Mouse (Mus musculus): ENCODE data around the gene Nicn1. TPM values are rescaled to one million over a fixed set of nuclear protein-coding genes. Genes with fewer than 3 reads are reported as not detected.

Gene Nicn1
- polyA plus RNA-seq, 1 experiment from 2014 or later: 61.2 TPM

DNA sequence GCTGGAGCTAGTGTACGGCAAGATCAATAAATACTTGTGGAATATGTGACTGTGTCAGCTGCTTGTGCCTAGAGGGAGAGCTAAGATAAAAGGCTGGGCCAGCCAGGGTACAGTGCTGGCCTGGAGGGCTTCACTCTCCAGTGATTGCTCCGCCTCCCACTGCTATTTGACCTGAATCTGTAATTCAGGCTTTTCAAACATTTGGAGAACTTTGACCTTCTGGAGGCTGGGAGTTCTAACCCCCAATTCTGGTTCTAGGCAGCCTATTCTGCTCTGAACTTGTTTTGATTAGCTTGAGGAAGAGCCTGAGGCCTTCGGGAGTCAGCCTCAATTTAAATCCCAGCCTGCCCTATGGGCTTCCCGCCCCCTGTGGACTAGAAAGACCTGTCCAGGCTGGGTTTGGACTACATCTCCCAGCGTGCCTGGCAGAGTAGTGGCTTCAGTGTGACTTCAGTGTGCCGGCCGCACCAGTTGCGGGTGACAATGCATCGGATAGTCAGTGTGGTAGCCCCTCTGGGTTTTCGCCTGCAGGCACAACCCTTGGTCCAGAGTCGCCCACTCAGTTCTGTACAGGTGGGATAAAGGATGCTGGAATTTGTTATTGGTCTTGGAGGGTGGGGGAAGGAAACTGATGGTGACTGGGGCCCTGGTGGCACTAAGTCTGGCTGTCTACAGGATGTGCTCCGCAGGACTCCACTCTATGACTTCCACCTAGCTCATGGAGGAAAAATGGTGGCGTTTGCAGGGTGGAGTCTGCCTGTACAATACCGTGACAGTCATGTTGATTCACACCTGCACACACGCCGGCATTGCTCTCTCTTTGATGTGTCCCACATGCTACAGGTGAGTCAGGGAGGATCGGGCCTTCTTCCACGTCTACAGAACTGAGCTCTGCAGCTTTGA lies 6.5 kb downstream of the Nicn1 start, which contains the start of gene Amt:
Gene Amt, plus strand, starts transcription at position 401 of the 903 bp plus-strand sequence.
- peak; percentile 88 for ATAC-seq (ENCODE audit: low FRiP score)
- no peaks in the 10 kb centered on the region for H3K9me3 ChIP-seq (ENCODE audit: control insufficient read depth, low read length)
- H3K9ac ChIP-seq (ENCODE audit: low read length): peak within 1 kb of the TSS; percentile 66
- WGBS: 17% methylated on average over 18 of the region's 18 CpGs
- DNase-seq (ENCODE audit: low spot score, missing footprints): peak; percentile 94
- peaks cover 18% of the 10 kb centered on the region for H3K4me1 ChIP-seq (ENCODE audit: control insufficient read depth, insufficient read depth, low read length)
- peak within 1 kb of the TSS; percentile 66 for H3K27ac ChIP-seq (ENCODE audit: low read depth, low read length)
- peak within 1 kb of the TSS; percentile 57 for H3K4me2 ChIP-seq
- H3K27me3 ChIP-seq (ENCODE audit: control insufficient read depth, insufficient read depth, low read length): no peaks in the 10 kb centered on the region
- peak within 1 kb of the TSS; percentile 34 for H3K4me3 ChIP-seq (ENCODE audit: low read depth, low read length)
- peaks cover 5% of the 10 kb centered on the region; the same call in 1 of the 2 replicates for H3K36me3 ChIP-seq (ENCODE audit: control insufficient read depth, insufficient read depth, low read length)

DNA sequence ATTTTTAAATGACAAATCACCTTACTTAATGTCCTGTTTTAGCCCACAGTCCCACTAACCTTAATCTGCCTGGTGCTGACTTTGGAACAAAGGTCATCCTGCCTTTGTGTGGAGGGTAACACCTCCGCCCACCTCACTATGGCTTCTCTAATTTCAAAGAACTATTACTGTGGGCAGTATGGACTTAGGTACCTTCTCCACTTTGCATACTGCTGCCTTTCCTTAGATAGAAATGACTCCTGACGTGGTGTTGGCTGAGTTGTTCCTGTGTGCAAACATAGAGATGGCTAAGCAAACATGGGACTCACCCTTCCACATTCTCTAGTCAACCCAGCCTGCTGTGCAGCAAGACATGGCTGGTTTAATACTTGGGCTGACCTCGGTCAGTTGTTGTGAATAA lies 11.6 kb downstream of the Nicn1 start:
- Histone ChIP-seq H3K4me1 (ENCODE audit: control insufficient read depth, insufficient read depth, low read length) (peaks cover 12% of the 10 kb centered on the region), H3K4me2 (no peak overlapping the region), H3K9me3 (ENCODE audit: control insufficient read depth, low read length) (no peaks in the 10 kb centered on the region), H3K27ac (ENCODE audit: low read depth, low read length) (no peak overlapping the region), H3K4me3 (ENCODE audit: low read depth, low read length) (no peak overlapping the region), H3K27me3 (ENCODE audit: control insufficient read depth, insufficient read depth, low read length) (no peaks in the 10 kb centered on the region), H3K9ac (ENCODE audit: low read length) (no peak overlapping the region), H3K36me3 (ENCODE audit: control insufficient read depth, insufficient read depth, low read length) (peaks cover 8% of the 10 kb centered on the region)
- ATAC-seq (ENCODE audit: low FRiP score) (no peak), DNase-seq (ENCODE audit: low spot score, missing footprints) (no peak)
- WGBS: 78% methylated on average over 3 of the region's 3 CpGs

DNA sequence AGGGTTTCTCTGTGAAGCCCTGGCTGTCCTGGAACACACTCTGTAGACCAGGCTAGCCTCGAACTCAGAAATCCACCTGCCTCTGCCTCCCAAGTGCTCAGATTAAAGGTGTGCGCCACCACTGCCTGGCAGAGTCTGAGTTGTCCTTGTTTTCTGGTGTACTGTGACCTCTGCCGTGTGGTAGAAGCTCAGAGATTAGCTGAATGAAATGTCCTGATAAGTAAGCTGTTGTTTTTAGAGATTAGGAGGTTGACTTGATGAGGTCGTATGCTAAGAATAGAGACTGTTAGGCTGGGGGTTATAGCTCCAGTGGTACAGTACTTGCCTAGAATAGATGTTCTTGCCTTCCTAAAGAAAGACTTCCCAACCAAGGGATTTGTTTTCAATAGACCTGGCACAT lies 14.5 kb downstream of the Nicn1 start:
- Histone ChIP-seq H3K9me3 (ENCODE audit: control insufficient read depth, low read length) (no peaks in the 10 kb centered on the region), H3K27me3 (ENCODE audit: control insufficient read depth, insufficient read depth, low read length) (no peaks in the 10 kb centered on the region), H3K4me2 (peak overlapping the region; percentile 89), H3K36me3 (ENCODE audit: control insufficient read depth, insufficient read depth, low read length) (peaks cover 8% of the 10 kb centered on the region), H3K4me3 (ENCODE audit: low read depth, low read length) (peak overlapping the region; percentile 91), H3K27ac (ENCODE audit: low read depth, low read length) (no peak overlapping the region), H3K4me1 (ENCODE audit: control insufficient read depth, insufficient read depth, low read length) (peaks cover 20% of the 10 kb centered on the region), H3K9ac (ENCODE audit: low read length) (peak overlapping the region; percentile 81; the same call in 1 of the 2 replicates)
- ATAC-seq (ENCODE audit: low FRiP score) (no peak), DNase-seq (ENCODE audit: low spot score, missing footprints) (no peak)
- WGBS: 86% methylated on average over 4 of the region's 4 CpGs

GRCm38 (mm10) chr9:108305170-108305569 lies 14.9 kb downstream of the Nicn1 start:
- Histone ChIP-seq H3K4me2 (peak overlapping the region; percentile 89), H3K4me3 (ENCODE audit: low read depth, low read length) (peak overlapping the region; percentile 91), H3K36me3 (ENCODE audit: control insufficient read depth, insufficient read depth, low read length) (peaks cover 8% of the 10 kb centered on the region), H3K27me3 (ENCODE audit: control insufficient read depth, insufficient read depth, low read length) (no peaks in the 10 kb centered on the region), H3K9me3 (ENCODE audit: control insufficient read depth, low read length) (no peaks in the 10 kb centered on the region), H3K27ac (ENCODE audit: low read depth, low read length) (peak overlapping the region; percentile 99), H3K4me1 (ENCODE audit: control insufficient read depth, insufficient read depth, low read length) (peaks cover 20% of the 10 kb centered on the region), H3K9ac (ENCODE audit: low read length) (peak overlapping the region; percentile 81)
- ATAC-seq (ENCODE audit: low FRiP score) (peak; percentile 2; the same call in 1 of the 2 replicates), DNase-seq (ENCODE audit: low spot score, missing footprints) (no peak)
- 7% methylated on average over 1 of the region's 1 CpGs for WGBS

DNA sequence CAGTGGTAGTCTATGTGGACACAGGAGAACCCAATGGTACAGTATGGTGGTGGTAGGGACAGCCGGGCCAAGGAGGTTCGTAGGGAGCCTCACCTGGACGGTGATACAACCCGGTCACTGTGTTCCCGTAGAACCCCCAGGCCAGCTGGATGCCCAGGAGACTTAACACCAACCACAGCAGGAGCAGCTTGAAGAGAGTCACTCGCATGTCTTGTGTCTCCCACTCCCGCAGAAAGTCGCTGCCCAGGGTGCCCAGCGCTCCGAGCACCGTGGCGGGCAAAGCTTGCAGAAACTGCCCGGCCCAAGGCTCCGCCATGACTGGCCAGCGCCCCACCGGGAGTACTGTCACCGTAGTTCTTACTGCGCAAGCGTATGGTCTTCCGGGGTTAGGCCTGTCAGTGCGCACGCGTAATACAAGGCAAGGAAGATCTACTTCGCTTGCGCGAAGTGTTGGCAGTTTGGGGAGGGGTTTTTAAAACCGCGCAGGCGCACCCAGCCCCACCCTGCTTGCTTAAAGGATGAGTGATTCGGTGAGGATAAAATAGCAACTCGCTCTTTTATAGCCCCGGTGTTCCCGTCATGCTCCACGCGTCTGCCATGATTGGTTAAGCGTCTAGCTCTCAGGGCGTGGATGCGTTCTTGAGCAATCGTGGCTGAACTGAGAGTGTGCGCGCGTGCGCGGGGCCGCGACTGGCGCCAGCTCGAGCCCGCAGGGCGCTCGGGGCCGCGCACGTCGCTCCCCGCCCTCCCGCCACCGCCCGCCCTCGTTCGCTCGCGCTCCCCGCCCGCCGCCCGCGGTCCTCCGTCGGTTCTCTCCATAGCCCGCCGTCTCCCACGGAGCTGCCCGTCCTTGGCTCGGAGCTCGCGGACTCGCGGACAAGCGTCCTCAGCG lies 15.6 kb downstream of the Nicn1 start, which contains the start of the genes Rhoa and Tcta:
Gene Rhoa, plus strand, starts transcription at position 501 of the 892 bp plus-strand sequence.
Gene Tcta, minus strand, starts transcription at position 532 of the 892 bp plus-strand sequence.
- peaks cover 20% of the 10 kb centered on the region for H3K4me1 ChIP-seq (ENCODE audit: control insufficient read depth, insufficient read depth, low read length)
- H3K9ac ChIP-seq (ENCODE audit: low read length): peak within 1 kb of the TSS; percentile 95
- H3K9me3 ChIP-seq (ENCODE audit: control insufficient read depth, low read length): no peaks in the 10 kb centered on the region
- no peaks in the 10 kb centered on the region for H3K27me3 ChIP-seq (ENCODE audit: control insufficient read depth, insufficient read depth, low read length)
- DNase-seq (ENCODE audit: low spot score, missing footprints) (peak; percentile 100), ATAC-seq (ENCODE audit: low FRiP score) (peak; percentile 97)
- peak within 1 kb of the TSS; percentile 99 for H3K27ac ChIP-seq (ENCODE audit: low read depth, low read length)
- peak within 1 kb of the TSS; percentile 89 for H3K4me2 ChIP-seq
- under 1% methylated on average over 73 of the region's 81 CpGs for WGBS
- peak within 1 kb of the TSS; percentile 91 for H3K4me3 ChIP-seq (ENCODE audit: low read depth, low read length)
- peaks cover 5% of the 10 kb centered on the region for H3K36me3 ChIP-seq (ENCODE audit: control insufficient read depth, insufficient read depth, low read length)

- H3K36me3 ChIP-seq (ENCODE audit: control insufficient read depth, insufficient read depth, low read length): peaks cover 5% of the 10 kb centered on the region
- no peaks in the 10 kb centered on the region for H3K27me3 ChIP-seq (ENCODE audit: control insufficient read depth, insufficient read depth, low read length)
- DNase-seq (ENCODE audit: low spot score, missing footprints) (no peak), ATAC-seq (ENCODE audit: low FRiP score) (peak; percentile 72)
- H3K27ac ChIP-seq (ENCODE audit: low read depth, low read length): peak overlapping the region; percentile 99
- H3K4me1 ChIP-seq (ENCODE audit: control insufficient read depth, insufficient read depth, low read length): peaks cover 20% of the 10 kb centered on the region
- WGBS: 0% methylated on average over 48 of the region's 51 CpGs
- H3K9me3 ChIP-seq (ENCODE audit: control insufficient read depth, low read length): no peaks in the 10 kb centered on the region
- peak overlapping the region; percentile 95 for H3K9ac ChIP-seq (ENCODE audit: low read length)
- H3K4me3 ChIP-seq (ENCODE audit: low read depth, low read length): peak overlapping the region; percentile 91
- peak overlapping the region; percentile 89 for H3K4me2 ChIP-seq
These were observed 16.3 kb downstream of the Nicn1 start for GRCm38 (mm10) chr9:108306571-108306980.

DNA sequence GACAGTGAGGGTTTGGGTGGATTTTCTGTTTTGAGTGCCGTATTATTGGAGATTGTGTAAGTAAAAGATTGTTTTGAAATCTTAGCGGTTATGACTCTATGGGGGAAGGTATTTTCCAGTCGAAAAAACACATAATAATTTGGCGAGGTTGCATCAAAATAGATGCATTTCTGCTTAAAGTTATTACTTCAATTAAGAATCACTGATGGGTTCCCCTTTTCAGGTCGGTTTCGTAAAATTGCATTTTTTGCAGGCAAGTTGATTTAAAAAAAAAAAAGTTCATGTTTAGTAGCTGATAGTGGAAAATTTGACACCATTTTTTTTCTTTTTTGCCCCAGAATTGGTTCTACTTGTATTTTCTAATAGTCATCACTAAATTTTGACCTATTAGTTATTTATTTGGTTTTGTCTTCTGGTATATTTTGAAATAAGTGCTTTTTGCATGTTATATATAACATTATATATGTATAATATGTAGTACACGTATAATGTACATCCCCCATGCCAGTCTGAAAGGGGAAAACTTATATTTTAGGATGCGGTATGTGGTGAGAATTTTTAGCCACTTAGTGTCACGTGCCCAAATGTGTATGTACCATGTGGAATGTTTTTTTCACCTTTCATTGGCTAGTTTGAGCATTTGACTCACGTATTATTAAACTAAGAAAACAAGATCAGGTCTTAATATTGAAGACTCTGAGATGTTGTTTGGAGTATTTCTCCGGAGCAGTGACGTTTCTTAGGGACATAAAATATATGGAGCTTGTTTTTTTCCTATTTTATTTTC lies 17.0 kb downstream of the Nicn1 start:
- Histone ChIP-seq H3K4me3 (ENCODE audit: low read depth, low read length) (peak overlapping the region; percentile 91), H3K27ac (ENCODE audit: low read depth, low read length) (peak overlapping the region; percentile 99), H3K4me1 (ENCODE audit: control insufficient read depth, insufficient read depth, low read length) (peaks cover 20% of the 10 kb centered on the region), H3K9me3 (ENCODE audit: control insufficient read depth, low read length) (no peaks in the 10 kb centered on the region), H3K9ac (ENCODE audit: low read length) (peak overlapping the region; percentile 95), H3K27me3 (ENCODE audit: control insufficient read depth, insufficient read depth, low read length) (no peaks in the 10 kb centered on the region), H3K36me3 (ENCODE audit: control insufficient read depth, insufficient read depth, low read length) (peaks cover 5% of the 10 kb centered on the region), H3K4me2 (peak overlapping the region; percentile 89)
- 28% methylated on average over 12 of the region's 12 CpGs for WGBS
- ATAC-seq (ENCODE audit: low FRiP score) (no peak), DNase-seq (ENCODE audit: low spot score, missing footprints) (peak; percentile 88)

DNA sequence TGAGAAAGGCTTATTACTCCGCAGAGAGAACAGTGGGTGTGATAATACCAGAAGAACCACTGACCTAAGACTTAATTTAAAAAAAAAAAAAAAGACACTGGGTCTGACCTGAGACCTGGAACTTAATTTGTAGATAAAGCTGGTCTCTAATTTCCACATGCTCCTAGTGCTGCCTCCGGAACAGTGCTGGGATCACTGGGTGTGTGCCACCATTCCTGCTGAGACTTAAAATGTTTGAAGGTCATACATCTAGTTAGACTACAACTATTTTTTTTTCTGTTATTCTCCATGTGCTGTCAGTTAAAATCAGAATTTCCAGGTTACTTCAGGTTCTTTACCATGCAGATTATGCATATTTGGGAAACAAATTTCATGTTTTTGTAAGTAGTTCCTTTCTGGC lies 17.9 kb downstream of the Nicn1 start:
- 69% methylated on average over 2 of the region's 2 CpGs for WGBS
- H3K4me3 ChIP-seq (ENCODE audit: low read depth, low read length): peak overlapping the region; percentile 91
- no peak overlapping the region for H3K27ac ChIP-seq (ENCODE audit: low read depth, low read length)
- H3K9me3 ChIP-seq (ENCODE audit: control insufficient read depth, low read length): no peaks in the 10 kb centered on the region
- no peak overlapping the region for H3K9ac ChIP-seq (ENCODE audit: low read length)
- H3K27me3 ChIP-seq (ENCODE audit: control insufficient read depth, insufficient read depth, low read length): no peaks in the 10 kb centered on the region
- peak overlapping the region; percentile 89 for H3K4me2 ChIP-seq
- ATAC-seq (ENCODE audit: low FRiP score): no peak
- no peak for DNase-seq (ENCODE audit: low spot score, missing footprints)
- no peaks in the 10 kb centered on the region; the same call in 1 of the 2 replicates for H3K36me3 ChIP-seq (ENCODE audit: control insufficient read depth, insufficient read depth, low read length)
- H3K4me1 ChIP-seq (ENCODE audit: control insufficient read depth, insufficient read depth, low read length): peaks cover 20% of the 10 kb centered on the region
